Mouse (Mus musculus) lung, postnatal 0 days (tissue): Measurements from ENCODE around the gene Fnd3c2. TPM values are rescaled to one million over a fixed set of nuclear protein-coding genes. Genes with fewer than 3 reads are reported as not detected.

ENCODE experiments used
- ATAC-seq: fragments of 200-750 bp; cut with Nextera tagmentation; 2 replicates; pipeline ENCODE4 v1.8.0; 2017; ENCODE audit warnings: moderate library complexity
- DNase-seq: peaks from one replicate; pipeline ENCODE4 v3.0.0-alpha.2; 2016; ENCODE audit warnings: low spot score
- H3K27ac ChIP-seq: fragments of 300-500 bp; sonication (generic); 2 replicates; pipeline ENCODE4 v1.5.1; 2014; ENCODE audit warnings: antibody characterized with exemption, mild to moderate bottlenecking, low read length, mixed read lengths
- H3K27me3 ChIP-seq: fragments of 300-500 bp; sonication (generic); replicated peaks from 2 replicates; pipeline ENCODE4 v1.6.1; 2014; ENCODE audit warnings: low read length, mixed read lengths; ENCODE audit not compliant: insufficient read depth
- H3K36me3 ChIP-seq: fragments of 300-500 bp; sonication (generic); 2 replicates; pipeline ENCODE4 v1.6.1; 2014; ENCODE audit warnings: low read length, mixed read lengths; ENCODE audit not compliant: insufficient read depth
- H3K4me1 ChIP-seq: fragments of 300-500 bp; sonication (generic); 2 replicates; pipeline ENCODE4 v1.6.1; 2014; ENCODE audit warnings: antibody characterized with exemption, low read depth, low read length, mixed read lengths; ENCODE audit not compliant: insufficient read depth
- H3K4me2 ChIP-seq: fragments of 300-500 bp; sonication (generic); replicated peaks from 2 replicates; pipeline ENCODE4 v1.6.1; 2014; ENCODE audit warnings: low read depth, mild to moderate bottlenecking, low read length, moderate library complexity, mixed read lengths
- H3K4me3 ChIP-seq: fragments of 300-500 bp; sonication (generic); 2 replicates; pipeline ENCODE4 v1.5.1; 2014; ENCODE audit warnings: low read depth, low read length
- H3K9ac ChIP-seq: fragments of 300-500 bp; sonication (generic); replicated peaks from 2 replicates; pipeline ENCODE4 v1.6.1; 2014; ENCODE audit warnings: low read depth, mild to moderate bottlenecking
- H3K9me3 ChIP-seq: fragments of 300-500 bp; sonication (generic); 2 replicates; pipeline ENCODE4 v1.6.1; 2016; ENCODE audit warnings: low read length, mixed read lengths
- CTCF ChIP-seq: IDR thresholded peaks from 2 replicates; pipeline ENCODE4 v1.5.1; 2016; ENCODE audit warnings: antibody characterized with exemption, mild to moderate bottlenecking
- EP300 ChIP-seq: IDR thresholded peaks from 2 replicates; pipeline ENCODE4 v1.6.1; 2016; ENCODE audit warnings: antibody characterized with exemption, mild to moderate bottlenecking, control low read depth
- whole genome bisulfite sequencing: fragments of 180-500 bp; shearing (Covaris S2); extraction: QIAGEN DNeasy Blood & Tissue Kit; methylation state at CpG from one replicate; pipeline ENCODE4 v1.1.7; 2014; 5-methylcytosine and 5-hydroxymethylcytosine counted together
- polyA plus RNA-seq: library from polyadenylated mRNA; unstranded; fragments of >200 nt; fragmentation: Nextera tagmentation; extraction: Ambion mirVana; gene quantifications from 2 replicates; pipeline ENCODE4 v1.2.1, GENCODE M21; 2015

Gene Fnd3c2
- polyA plus RNA-seq, 1 experiment from 2014 or later: not detected

GRCm38 (mm10) chrX:106185706-106186105, 69.5 kb downstream of the Fnd3c2 start:
- no peak overlapping the region for H3K4me3 ChIP-seq
- no peaks in the 10 kb centered on the region for H3K36me3 ChIP-seq
- H3K27ac ChIP-seq: peak overlapping the region; percentile 71; the same call in 1 of the 2 replicates
- 7% methylated on average over 5 of the region's 5 CpGs for WGBS
- no peaks in the 10 kb centered on the region for H3K4me1 ChIP-seq
- DNase-seq (peak; percentile 64), ATAC-seq (no peak)
- no peaks in the 10 kb centered on the region for H3K9me3 ChIP-seq
- no peak overlapping the region for H3K4me2 ChIP-seq
- no peak overlapping the region for H3K9ac ChIP-seq
- no peaks in the 10 kb centered on the region for H3K27me3 ChIP-seq
- TF ChIP-seq CTCF (no peak), EP300 (no peak)

Other genes with a start within 250 kb of the Fnd3c2 start
- 27.8 and 39.2 TPM in 2 replicates for gene Magt1, start 243.5 kb downstream of the Fnd3c2 start, polyA plus RNA-seq
- 260 and 297 TPM in 2 replicates for gene Cox7b, start 239.7 kb downstream of the Fnd3c2 start, polyA plus RNA-seq
- gene Atp7a, start 228.1 kb downstream of the Fnd3c2 start, polyA plus RNA-seq: 20.5 and 23.7 TPM in 2 replicates
- 1.7 and 2.0 TPM in 2 replicates for gene Tlr13, start 112.2 kb downstream of the Fnd3c2 start, polyA plus RNA-seq
- 79.2 and 84.6 TPM in 2 replicates for gene Pgk1, start 68.3 kb downstream of the Fnd3c2 start, polyA plus RNA-seq
- 14.1 and 16.0 TPM in 2 replicates for gene Taf9b, start 34.2 kb downstream of the Fnd3c2 start, polyA plus RNA-seq
- gene Fndc3c1, start 230.0 kb upstream of the Fnd3c2 start, polyA plus RNA-seq: 0.05 and 0.13 TPM in 2 replicates